Mouse (Mus musculus): ENCODE measurements around the gene Zfp865. TPM values are rescaled to one million over a fixed set of nuclear protein-coding genes. Genes with fewer than 3 reads are reported as not detected.

Zfp865 gene
- total and polyA plus RNA-seq, 3 experiments, result 13.8 to 16.9 (median 13.9) TPM

GRCm38 (mm10) chr7:4976832-4977231, 43.3 kb upstream of the Zfp865 start:
- TF ChIP-seq EP300 (IDR thresholded peaks at IDR 0.05; ENCODE audit: insufficient read depth, low read depth, low read length) (no peak), CTCF (IDR thresholded peaks at IDR 0.05) (peak; percentile 20)
- Histone ChIP-seq H3K4me1 (ENCODE audit: control insufficient read depth, insufficient read depth, low read length) (peaks cover 6% of the 10 kb centered on the region), H3K79me2 (replicated peaks; ENCODE audit: control insufficient read depth, insufficient read depth, low read length) (no peaks in the 10 kb centered on the region), H3K4me3 (no peak overlapping the region), H3K36me3 (ENCODE audit: control insufficient read depth, insufficient read depth, low read length) (no peaks in the 10 kb centered on the region), H3K27ac (no peak overlapping the region), H3K27me3 (ENCODE audit: control insufficient read depth, insufficient read depth, low read length) (no peaks in the 10 kb centered on the region), H3K9ac (ENCODE audit: low read depth, low read length) (no peak overlapping the region)
- no peak for DNase-seq
- intact Hi-C loops (cut with DNase I), result no loop called here
- 90% methylated on average over 7 of the region's 7 CpGs for WGBS

- no peaks in the 10 kb centered on the region for H3K27me3 ChIP-seq (ENCODE audit: control insufficient read depth, insufficient read depth, low read length)
- no peak for TF ChIP-seq CTCF (IDR thresholded peaks at IDR 0.05)
- TF ChIP-seq POLR2A (IDR thresholded peaks at IDR 0.05; ENCODE audit: insufficient read depth, low read depth, low read length), result no peak
- no peak for TF ChIP-seq EP300 (IDR thresholded peaks at IDR 0.05; ENCODE audit: insufficient read depth, low read depth, low read length)
- DNase-seq, result no peak
- 9% methylated on average over 2 of the region's 2 CpGs for WGBS
- H3K4me3 ChIP-seq, result no peak overlapping the region
- no peaks in the 10 kb centered on the region for H3K79me2 ChIP-seq (replicated peaks; ENCODE audit: control insufficient read depth, insufficient read depth, low read length)
- no peaks in the 10 kb centered on the region for H3K4me1 ChIP-seq (ENCODE audit: control insufficient read depth, insufficient read depth, low read length)
- no peak overlapping the region for H3K9ac ChIP-seq (ENCODE audit: low read depth, low read length)
- H3K27ac ChIP-seq, result no peak overlapping the region
- H3K36me3 ChIP-seq (ENCODE audit: control insufficient read depth, insufficient read depth, low read length), result no peaks in the 10 kb centered on the region
- intact Hi-C loops (cut with DNase I), result no loop called here
Measured at GRCm38 (mm10) chr7:4988250-4988649, 31.9 kb upstream of the Zfp865 start.

- Histone ChIP-seq H3K27ac (no peak overlapping the region), H3K4me1 (ENCODE audit: control insufficient read depth, insufficient read depth, low read length) (peaks cover 5% of the 10 kb centered on the region), H3K79me2 (replicated peaks; ENCODE audit: control insufficient read depth, insufficient read depth, low read length) (no peaks in the 10 kb centered on the region), H3K4me3 (no peak overlapping the region), H3K27me3 (ENCODE audit: control insufficient read depth, insufficient read depth, low read length) (no peaks in the 10 kb centered on the region), H3K9ac (ENCODE audit: low read depth, low read length) (no peak overlapping the region), H3K36me3 (ENCODE audit: control insufficient read depth, insufficient read depth, low read length) (no peaks in the 10 kb centered on the region)
- 71% methylated on average over 55 of the region's 55 CpGs for WGBS
- TF ChIP-seq CTCF (IDR thresholded peaks at IDR 0.05) (no peak), EP300 (IDR thresholded peaks at IDR 0.05; ENCODE audit: insufficient read depth, low read depth, low read length) (no peak)
- DNase-seq, result no peak
- intact Hi-C loops (cut with DNase I), result no loop called here
Measured at GRCm38 (mm10) chr7:4993347-4993998, 26.7 kb upstream of the Zfp865 start.

DNA sequence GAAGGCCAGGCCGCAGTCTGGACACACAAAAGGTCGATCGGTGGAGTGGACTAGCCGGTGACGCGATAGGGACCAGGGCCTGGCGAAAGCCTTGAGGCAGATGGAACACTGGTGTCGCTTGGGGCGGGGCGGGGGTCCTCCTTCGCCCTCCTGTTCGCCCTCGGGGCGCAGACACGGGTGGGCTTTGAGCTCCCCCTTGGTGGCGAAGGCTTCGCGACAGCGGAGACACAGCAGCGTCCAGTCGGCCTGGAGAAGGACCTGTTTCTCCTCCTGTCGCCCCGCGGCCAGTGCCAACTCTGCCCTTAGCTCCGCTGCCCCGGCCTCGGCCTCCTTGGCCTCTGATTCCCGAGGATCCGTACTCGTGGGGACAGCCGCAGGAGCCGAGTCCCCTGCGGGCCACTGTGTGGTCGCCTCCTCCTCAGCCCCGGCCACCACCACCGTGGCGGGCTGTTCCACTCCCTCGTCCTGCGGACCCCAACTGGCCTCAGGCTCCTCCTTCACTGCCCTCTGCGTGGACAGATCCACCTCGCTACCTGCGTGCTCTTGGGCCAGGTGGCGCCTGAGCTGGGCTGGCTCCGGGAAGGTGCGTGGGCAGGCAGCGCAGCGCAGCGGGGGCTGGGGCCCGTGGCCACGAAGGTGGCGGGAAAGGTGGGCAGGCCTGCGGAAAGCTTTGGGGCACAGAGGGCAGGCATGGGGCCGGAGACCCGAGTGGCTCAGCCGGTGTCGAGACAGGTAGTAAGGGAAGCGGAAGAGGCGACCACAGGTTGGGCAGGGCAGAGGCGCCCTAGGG, 26.0 kb upstream of the Zfp865 start:
- intact Hi-C loops (cut with DNase I), result no loop called here
- H3K4me3 ChIP-seq, result no peak overlapping the region
- H3K4me1 ChIP-seq (ENCODE audit: control insufficient read depth, insufficient read depth, low read length), result peaks cover 5% of the 10 kb centered on the region
- no peak overlapping the region for H3K9ac ChIP-seq (ENCODE audit: low read depth, low read length)
- no peaks in the 10 kb centered on the region for H3K79me2 ChIP-seq (replicated peaks; ENCODE audit: control insufficient read depth, insufficient read depth, low read length)
- 73% methylated on average over 59 of the region's 59 CpGs for WGBS
- H3K27ac ChIP-seq, result no peak overlapping the region
- no peak for DNase-seq
- TF ChIP-seq POLR2A (IDR thresholded peaks at IDR 0.05; ENCODE audit: insufficient read depth, low read depth, low read length) (no peak), EP300 (IDR thresholded peaks at IDR 0.05; ENCODE audit: insufficient read depth, low read depth, low read length) (no peak), CTCF (IDR thresholded peaks at IDR 0.05) (no peak)
- H3K27me3 ChIP-seq (ENCODE audit: control insufficient read depth, insufficient read depth, low read length), result no peaks in the 10 kb centered on the region
- H3K36me3 ChIP-seq (ENCODE audit: control insufficient read depth, insufficient read depth, low read length), result no peaks in the 10 kb centered on the region

DNA sequence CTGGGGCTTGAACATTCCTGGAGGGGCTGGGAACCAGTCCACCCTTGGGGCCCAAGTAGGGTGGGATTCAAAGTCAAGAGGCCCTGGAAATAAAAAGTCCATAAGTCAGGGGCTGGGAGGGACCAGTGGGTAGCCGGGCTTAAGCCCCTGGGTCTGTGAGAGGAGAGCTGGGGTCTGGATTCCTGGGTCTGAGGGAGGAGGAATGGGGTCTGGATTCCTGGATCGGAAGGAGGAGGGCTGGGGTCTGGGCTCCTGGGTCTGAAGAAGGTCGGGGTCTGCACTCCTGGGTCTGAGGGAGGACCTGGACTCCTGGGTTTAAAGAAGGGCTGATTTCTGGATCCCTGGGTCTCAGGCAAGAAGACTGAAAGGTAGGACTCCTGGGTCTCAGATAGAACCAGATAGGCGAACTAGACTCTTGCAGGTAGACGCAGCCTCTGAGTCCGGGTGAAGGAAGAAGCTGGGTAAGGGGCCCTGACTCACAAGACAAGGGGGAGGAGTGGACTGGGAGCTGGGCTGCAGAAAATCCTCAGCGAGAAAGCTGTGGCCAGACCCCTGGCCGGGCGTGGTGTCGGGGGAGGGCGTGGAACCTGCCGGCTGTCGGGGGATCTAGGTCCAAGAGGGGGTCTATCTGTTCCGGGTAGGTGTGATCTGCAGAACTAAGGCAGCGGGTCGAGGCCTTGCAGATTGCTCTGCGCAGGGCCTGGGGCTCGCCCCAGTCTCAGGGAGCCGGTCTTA, 24.7 kb upstream of the Zfp865 start:
- peak overlapping the region; percentile 78 for H3K4me3 ChIP-seq
- no peak for DNase-seq
- no peaks in the 10 kb centered on the region for H3K27me3 ChIP-seq (ENCODE audit: control insufficient read depth, insufficient read depth, low read length)
- no peaks in the 10 kb centered on the region for H3K36me3 ChIP-seq (ENCODE audit: control insufficient read depth, insufficient read depth, low read length)
- peak overlapping the region; percentile 88 for H3K9ac ChIP-seq (ENCODE audit: low read depth, low read length)
- H3K79me2 ChIP-seq (replicated peaks; ENCODE audit: control insufficient read depth, insufficient read depth, low read length), result no peaks in the 10 kb centered on the region
- TF ChIP-seq POLR2A (IDR thresholded peaks at IDR 0.05; ENCODE audit: insufficient read depth, low read depth, low read length), result no peak; the same call in 1 of the 2 replicates
- no peak for TF ChIP-seq CTCF (IDR thresholded peaks at IDR 0.05)
- TF ChIP-seq EP300 (IDR thresholded peaks at IDR 0.05; ENCODE audit: insufficient read depth, low read depth, low read length), result no peak
- WGBS, result 7% methylated on average over 19 of the region's 19 CpGs
- intact Hi-C loops (cut with DNase I), result loop anchor here (2.0 kb wide), 2 partner anchors 17 to 55 kb away; partner anchors contain the start of gene Zfp580
- peak overlapping the region; percentile 75 for H3K27ac ChIP-seq
- H3K4me1 ChIP-seq (ENCODE audit: control insufficient read depth, insufficient read depth, low read length), result peaks cover 5% of the 10 kb centered on the region

Data from heart, adult 2 months (tissue).